Mouse (Mus musculus): ENCODE data around the gene Tspan3. TPM values are rescaled to one million over a fixed set of nuclear protein-coding genes. Genes with fewer than 3 reads are reported as not detected.

Gene Tspan3
- polyA plus RNA-seq, 1 experiment from 2014 or later = 519 TPM

DNA sequence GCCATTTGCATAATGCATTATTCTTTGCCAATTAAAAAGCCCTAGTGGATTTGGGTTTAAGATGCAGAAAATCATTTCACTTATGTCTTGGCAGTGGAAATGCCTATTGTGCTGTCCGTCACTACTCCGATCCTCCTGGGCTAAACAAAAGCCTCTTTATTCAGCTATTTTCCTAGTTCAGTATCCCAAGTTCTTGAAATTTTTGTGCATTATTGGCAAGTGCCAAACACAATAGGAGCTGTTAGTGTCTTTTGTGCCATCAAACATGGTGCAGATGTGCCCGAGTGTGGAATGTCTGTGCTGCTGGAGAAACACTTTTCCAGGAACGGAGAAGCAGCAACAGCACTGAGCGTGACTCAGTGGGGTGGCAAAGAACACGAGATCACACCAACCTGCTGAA is 2.4 kb upstream of the Tspan3 start:
- H3K4me3 ChIP-seq (ENCODE audit: low read depth, low read length) = no peak overlapping the region
- H3K27me3 ChIP-seq (ENCODE audit: control insufficient read depth, insufficient read depth, low read length) = no peaks in the 10 kb centered on the region
- DNase-seq (ENCODE audit: low spot score) = no peak
- no peaks in the 10 kb centered on the region for H3K9me3 ChIP-seq (ENCODE audit: control insufficient read depth, low read length)
- no peak overlapping the region for H3K9ac ChIP-seq (ENCODE audit: low read length)
- H3K4me2 ChIP-seq (ENCODE audit: low read depth, low read length, severe bottlenecking) = 0 out of 2 replicates have a peak overlapping the region, but pooled peaks have one; percentile 16
- ATAC-seq (replicated peaks; ENCODE audit: low FRiP score) = no peak
- H3K36me3 ChIP-seq (ENCODE audit: control insufficient read depth, insufficient read depth, low read length) = no peaks in the 10 kb centered on the region
- peaks cover 8% of the 10 kb centered on the region for H3K4me1 ChIP-seq (replicated peaks; ENCODE audit: control insufficient read depth, insufficient read depth, low read length)
- H3K27ac ChIP-seq (ENCODE audit: low read depth, low read length) = no peak overlapping the region
- WGBS = 9% methylated on average over 6 of the region's 6 CpGs

DNA sequence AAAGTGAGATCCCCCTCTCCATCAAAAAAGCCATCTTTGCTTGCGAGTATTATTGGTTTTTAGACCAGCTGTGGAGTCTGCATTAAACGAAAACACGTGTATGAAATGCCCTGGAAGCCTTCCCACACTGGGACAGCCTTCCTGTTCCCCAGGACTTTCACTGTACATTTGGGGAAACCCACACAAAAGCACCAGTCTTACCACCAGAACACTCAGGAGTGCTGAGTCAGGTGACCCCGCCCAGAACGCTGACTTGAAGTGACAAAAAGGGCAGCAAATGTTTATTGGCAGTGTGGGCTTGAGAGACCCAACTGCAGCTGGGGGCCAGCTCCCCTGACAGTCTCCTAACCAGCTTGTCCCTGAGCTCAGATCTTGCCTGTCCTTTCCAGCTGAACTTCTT is 884 bp upstream of the Tspan3 start:
- no peak overlapping the region for H3K9ac ChIP-seq (ENCODE audit: low read length)
- no peaks in the 10 kb centered on the region for H3K27me3 ChIP-seq (ENCODE audit: control insufficient read depth, insufficient read depth, low read length)
- no peaks in the 10 kb centered on the region for H3K36me3 ChIP-seq (ENCODE audit: control insufficient read depth, insufficient read depth, low read length)
- H3K4me3 ChIP-seq (ENCODE audit: low read depth, low read length) = no peak overlapping the region
- peaks cover 8% of the 10 kb centered on the region for H3K4me1 ChIP-seq (replicated peaks; ENCODE audit: control insufficient read depth, insufficient read depth, low read length)
- ATAC-seq (replicated peaks; ENCODE audit: low FRiP score) (no peak), DNase-seq (ENCODE audit: low spot score) (no peak)
- no peak overlapping the region for H3K27ac ChIP-seq (ENCODE audit: low read depth, low read length)
- no peaks in the 10 kb centered on the region for H3K9me3 ChIP-seq (ENCODE audit: control insufficient read depth, low read length)
- no peak overlapping the region for H3K4me2 ChIP-seq (ENCODE audit: low read depth, low read length, severe bottlenecking)
- 60% methylated on average over 5 of the region's 5 CpGs for WGBS

DNA sequence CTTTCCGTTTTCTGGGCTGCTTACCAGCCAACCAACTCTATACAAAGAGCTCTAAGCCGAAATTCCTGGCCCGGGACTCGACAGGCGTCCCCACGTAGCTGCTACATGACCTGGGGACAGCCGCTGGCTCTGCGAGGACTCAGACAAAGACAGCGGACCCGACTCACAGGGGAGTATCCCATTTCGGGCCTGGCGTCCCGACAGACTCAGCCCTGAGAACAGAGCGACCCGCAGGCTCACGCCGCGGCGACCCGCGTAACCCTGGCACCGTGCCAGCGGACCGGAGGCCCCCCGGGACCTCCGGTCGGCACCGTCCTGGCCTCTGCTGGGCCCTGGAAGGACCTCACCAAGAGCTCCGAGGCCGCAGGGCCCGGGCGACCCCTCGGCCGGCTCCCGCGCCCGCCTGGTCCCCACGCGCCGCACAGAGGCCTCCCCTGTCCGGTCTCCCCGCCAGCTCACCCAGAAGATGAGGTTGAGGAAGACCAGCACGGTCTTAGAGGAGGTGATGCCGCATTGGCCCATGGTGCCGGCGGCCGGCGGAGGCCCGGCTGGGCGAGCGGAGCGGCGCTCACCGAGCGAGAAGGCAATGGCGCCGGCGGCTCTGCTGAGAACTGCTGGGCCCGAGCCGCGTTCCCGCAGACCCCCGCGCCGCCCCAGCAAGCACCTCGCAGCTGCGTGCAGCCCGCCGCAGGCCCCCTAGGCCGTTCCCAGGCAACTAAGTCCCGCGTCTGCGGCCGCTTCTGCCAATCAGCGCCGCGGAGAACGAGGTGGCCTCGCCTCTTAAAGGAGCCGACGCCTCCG is 4.7 kb downstream of the Tspan3 start:
- Histone ChIP-seq H3K9ac (ENCODE audit: low read length) (peak overlapping the region; percentile 98), H3K9me3 (ENCODE audit: control insufficient read depth, low read length) (no peaks in the 10 kb centered on the region), H3K27me3 (ENCODE audit: control insufficient read depth, insufficient read depth, low read length) (no peaks in the 10 kb centered on the region), H3K27ac (ENCODE audit: low read depth, low read length) (peak overlapping the region; percentile 85), H3K4me3 (ENCODE audit: low read depth, low read length) (peak overlapping the region; percentile 97), H3K36me3 (ENCODE audit: control insufficient read depth, insufficient read depth, low read length) (no peaks in the 10 kb centered on the region), H3K4me1 (replicated peaks; ENCODE audit: control insufficient read depth, insufficient read depth, low read length) (peaks cover 3% of the 10 kb centered on the region), H3K4me2 (ENCODE audit: low read depth, low read length, severe bottlenecking) (peak overlapping the region; percentile 75)
- WGBS = under 1% methylated on average over 82 of the region's 82 CpGs
- DNase-seq (ENCODE audit: low spot score) (peak; percentile 95), ATAC-seq (replicated peaks; ENCODE audit: low FRiP score) (peak; percentile 97)

DNA sequence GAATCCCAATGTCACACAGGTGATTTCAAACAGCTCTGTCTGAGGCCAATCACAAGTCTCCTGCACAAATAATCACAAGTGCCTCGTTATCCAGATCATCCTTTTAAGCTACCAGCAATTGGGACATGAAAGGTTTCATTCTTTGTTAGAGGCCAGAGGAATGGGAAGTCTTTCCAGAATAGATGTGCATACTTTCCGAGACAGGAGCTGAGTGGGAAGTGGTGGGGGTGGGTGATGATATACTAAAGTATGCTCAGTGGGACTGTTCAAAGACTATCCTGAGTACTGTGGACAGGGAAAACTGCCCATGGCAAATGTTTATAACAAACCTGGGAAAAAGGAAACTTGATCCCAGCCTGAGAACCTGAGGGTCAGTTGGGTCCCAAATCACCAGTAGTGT is 5.8 kb downstream of the Tspan3 start:
- no peaks in the 10 kb centered on the region for H3K36me3 ChIP-seq (ENCODE audit: control insufficient read depth, insufficient read depth, low read length)
- DNase-seq (ENCODE audit: low spot score) (no peak), ATAC-seq (replicated peaks; ENCODE audit: low FRiP score) (no peak)
- H3K27ac ChIP-seq (ENCODE audit: low read depth, low read length) = no peak overlapping the region
- peaks cover 3% of the 10 kb centered on the region for H3K4me1 ChIP-seq (replicated peaks; ENCODE audit: control insufficient read depth, insufficient read depth, low read length)
- H3K9me3 ChIP-seq (ENCODE audit: control insufficient read depth, low read length) = no peaks in the 10 kb centered on the region
- peak overlapping the region; percentile 75 for H3K4me2 ChIP-seq (ENCODE audit: low read depth, low read length, severe bottlenecking)
- 7% methylated on average over 2 of the region's 2 CpGs for WGBS
- H3K27me3 ChIP-seq (ENCODE audit: control insufficient read depth, insufficient read depth, low read length) = no peaks in the 10 kb centered on the region
- H3K9ac ChIP-seq (ENCODE audit: low read length) = peak overlapping the region; percentile 98
- peak overlapping the region; percentile 97 for H3K4me3 ChIP-seq (ENCODE audit: low read depth, low read length)

DNA sequence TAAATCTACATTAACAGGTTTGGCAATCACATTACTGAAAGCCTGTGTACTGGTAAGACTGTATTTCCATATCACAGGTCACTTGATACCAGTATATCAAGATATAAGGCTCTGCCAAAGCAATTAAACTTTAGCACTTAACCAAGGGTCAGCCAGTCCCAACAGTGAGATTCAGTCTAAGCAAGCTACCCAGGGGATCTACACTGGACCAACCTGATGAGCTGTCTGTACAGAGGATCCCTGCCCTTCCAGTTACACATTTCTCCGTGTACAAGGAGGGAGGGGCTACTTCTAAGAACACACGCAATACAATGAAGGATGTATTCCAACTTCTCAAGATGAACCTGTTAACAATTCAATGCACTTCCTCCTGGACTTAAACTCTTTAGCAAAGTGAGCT is 7.2 kb downstream of the Tspan3 start:
- Histone ChIP-seq H3K4me3 (ENCODE audit: low read depth, low read length) (no peak overlapping the region), H3K4me1 (replicated peaks; ENCODE audit: control insufficient read depth, insufficient read depth, low read length) (peaks cover 3% of the 10 kb centered on the region), H3K27me3 (ENCODE audit: control insufficient read depth, insufficient read depth, low read length) (no peaks in the 10 kb centered on the region), H3K27ac (ENCODE audit: low read depth, low read length) (no peak overlapping the region), H3K36me3 (ENCODE audit: control insufficient read depth, insufficient read depth, low read length) (no peaks in the 10 kb centered on the region), H3K4me2 (ENCODE audit: low read depth, low read length, severe bottlenecking) (no peak overlapping the region), H3K9ac (ENCODE audit: low read length) (no peak overlapping the region), H3K9me3 (ENCODE audit: control insufficient read depth, low read length) (no peaks in the 10 kb centered on the region)
- DNase-seq (ENCODE audit: low spot score) (no peak), ATAC-seq (replicated peaks; ENCODE audit: low FRiP score) (no peak)
- 75% methylated on average over 2 of the region's 2 CpGs for WGBS

DNA sequence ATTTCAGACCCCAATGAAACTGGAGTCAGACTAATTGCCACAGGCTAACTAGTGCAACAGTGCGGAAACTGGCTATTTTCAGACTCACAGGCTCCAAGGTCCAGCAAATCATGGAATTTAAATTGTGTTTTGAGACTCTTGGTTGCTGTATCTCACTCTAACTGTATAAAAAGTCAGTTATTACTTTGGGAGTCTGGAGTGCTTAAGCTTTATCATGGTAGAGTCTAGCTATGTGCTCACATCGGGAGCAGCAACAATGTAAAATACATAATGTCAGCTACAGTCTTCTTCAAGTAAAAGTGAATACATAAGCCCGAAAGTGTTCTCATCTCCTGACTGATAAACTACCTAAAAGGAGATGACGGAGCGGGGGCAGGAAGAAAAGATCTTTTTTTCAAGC is 10.7 kb downstream of the Tspan3 start:
- Histone ChIP-seq H3K9me3 (ENCODE audit: control insufficient read depth, low read length) (no peaks in the 10 kb centered on the region), H3K9ac (ENCODE audit: low read length) (no peak overlapping the region), H3K4me3 (ENCODE audit: low read depth, low read length) (no peak overlapping the region), H3K4me1 (replicated peaks; ENCODE audit: control insufficient read depth, insufficient read depth, low read length) (peaks cover 3% of the 10 kb centered on the region), H3K27me3 (ENCODE audit: control insufficient read depth, insufficient read depth, low read length) (no peaks in the 10 kb centered on the region), H3K36me3 (ENCODE audit: control insufficient read depth, insufficient read depth, low read length) (no peaks in the 10 kb centered on the region), H3K4me2 (ENCODE audit: low read depth, low read length, severe bottlenecking) (no peak overlapping the region), H3K27ac (ENCODE audit: low read depth, low read length) (no peak overlapping the region)
- 93% methylated on average over 5 of the region's 5 CpGs for WGBS
- no peak for ATAC-seq (replicated peaks; ENCODE audit: low FRiP score)
- DNase-seq (ENCODE audit: low spot score) = no peak

DNA sequence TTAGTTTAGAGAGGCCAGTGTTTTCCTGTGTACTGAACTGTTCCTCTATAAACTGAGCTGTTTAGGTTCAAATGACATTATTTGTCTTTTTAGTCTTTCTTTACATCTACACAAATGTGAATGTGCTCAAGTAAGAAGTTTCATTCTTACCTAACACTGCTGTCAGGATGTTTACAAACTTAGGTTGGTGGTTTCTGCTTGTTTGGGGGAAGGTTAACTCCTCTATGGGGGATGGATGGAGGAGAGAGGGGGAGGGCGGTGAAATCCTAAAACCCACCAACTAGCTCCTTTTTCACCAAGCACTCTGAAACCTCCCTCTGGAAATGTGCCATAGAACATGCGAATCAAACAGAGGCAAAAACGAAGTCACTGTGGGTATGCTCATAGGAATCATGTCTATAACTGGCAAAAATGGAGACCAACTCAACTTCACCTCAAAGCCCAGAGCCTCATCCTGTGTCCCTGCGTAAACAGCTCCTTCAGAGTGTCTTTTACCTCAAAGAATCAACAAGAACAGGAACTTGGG is 12.7 kb downstream of the Tspan3 start:
- Histone ChIP-seq H3K27ac (ENCODE audit: low read depth, low read length) (no peak overlapping the region), H3K36me3 (ENCODE audit: control insufficient read depth, insufficient read depth, low read length) (no peaks in the 10 kb centered on the region), H3K4me3 (ENCODE audit: low read depth, low read length) (no peak overlapping the region), H3K4me2 (ENCODE audit: low read depth, low read length, severe bottlenecking) (no peak overlapping the region), H3K9ac (ENCODE audit: low read length) (no peak overlapping the region), H3K27me3 (ENCODE audit: control insufficient read depth, insufficient read depth, low read length) (no peaks in the 10 kb centered on the region), H3K4me1 (replicated peaks; ENCODE audit: control insufficient read depth, insufficient read depth, low read length) (no peaks in the 10 kb centered on the region; the same call in 1 of the 2 replicates), H3K9me3 (ENCODE audit: control insufficient read depth, low read length) (no peaks in the 10 kb centered on the region)
- ATAC-seq (replicated peaks; ENCODE audit: low FRiP score) (no peak), DNase-seq (ENCODE audit: low spot score) (no peak)
- WGBS = 80% methylated on average over 4 of the region's 4 CpGs

DNA sequence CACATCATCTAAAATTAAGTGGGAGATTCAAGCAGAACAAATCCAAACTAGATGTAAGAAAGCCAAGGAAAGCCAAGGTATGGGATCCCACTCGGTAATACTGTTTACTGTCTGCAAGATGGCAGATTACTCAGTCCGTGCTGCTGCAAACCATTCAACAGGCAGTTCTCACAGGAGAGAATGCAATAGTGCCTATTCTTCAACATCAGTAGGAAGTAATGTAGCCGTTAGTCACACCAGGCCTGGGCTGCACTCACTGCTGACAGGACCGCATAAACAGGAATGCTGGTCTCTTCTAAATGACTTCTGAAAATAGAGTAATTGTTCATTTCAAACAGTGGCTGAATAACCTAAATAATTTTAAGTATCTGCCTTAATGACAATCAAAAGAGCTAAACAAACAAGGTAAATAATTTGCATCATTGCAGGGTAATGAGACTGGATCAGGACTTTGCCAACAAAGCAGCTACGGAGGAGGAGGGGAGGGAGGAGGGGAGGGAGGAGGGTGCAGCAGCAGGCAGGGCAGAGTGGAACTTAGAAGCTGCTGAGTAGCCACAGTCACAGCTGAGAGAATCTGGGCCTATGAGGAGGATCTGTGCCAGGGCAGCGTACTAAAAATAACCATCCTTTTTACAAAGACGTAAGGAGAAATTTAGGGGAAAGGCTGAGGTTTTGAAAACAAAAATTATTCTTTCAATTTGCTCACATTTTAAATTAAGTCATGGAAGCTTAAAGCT is 13.4 kb downstream of the Tspan3 start:
- H3K4me3 ChIP-seq (ENCODE audit: low read depth, low read length) = no peak overlapping the region
- no peak overlapping the region for H3K4me2 ChIP-seq (ENCODE audit: low read depth, low read length, severe bottlenecking)
- H3K36me3 ChIP-seq (ENCODE audit: control insufficient read depth, insufficient read depth, low read length) = no peaks in the 10 kb centered on the region; the same call in 1 of the 2 replicates
- no peak overlapping the region for H3K9ac ChIP-seq (ENCODE audit: low read length)
- 67% methylated on average over 7 of the region's 7 CpGs for WGBS
- H3K27me3 ChIP-seq (ENCODE audit: control insufficient read depth, insufficient read depth, low read length) = no peaks in the 10 kb centered on the region
- H3K9me3 ChIP-seq (ENCODE audit: control insufficient read depth, low read length) = no peaks in the 10 kb centered on the region
- DNase-seq (ENCODE audit: low spot score) (no peak), ATAC-seq (replicated peaks; ENCODE audit: low FRiP score) (no peak)
- H3K4me1 ChIP-seq (replicated peaks; ENCODE audit: control insufficient read depth, insufficient read depth, low read length) = no peaks in the 10 kb centered on the region; the same call in 1 of the 2 replicates
- no peak overlapping the region for H3K27ac ChIP-seq (ENCODE audit: low read depth, low read length)
